Mouse (Mus musculus) cerebellum, adult 11-12 months (tissue): ENCODE data around the gene Krtap5-4.
A peak's percentile ranks its signal among the peaks of the same experiment; 100 is the strongest.
"Not testable (repeated sequence)": the region's sequence is repeated elsewhere in the genome, so short reads cannot be mapped to it uniquely, and the experiment has no call there.

ENCODE experiments used
- DNase-seq: peaks from one replicate; pipeline ENCODE4 v3.0.0; 2022

The Krtap5-4 gene

DNA sequence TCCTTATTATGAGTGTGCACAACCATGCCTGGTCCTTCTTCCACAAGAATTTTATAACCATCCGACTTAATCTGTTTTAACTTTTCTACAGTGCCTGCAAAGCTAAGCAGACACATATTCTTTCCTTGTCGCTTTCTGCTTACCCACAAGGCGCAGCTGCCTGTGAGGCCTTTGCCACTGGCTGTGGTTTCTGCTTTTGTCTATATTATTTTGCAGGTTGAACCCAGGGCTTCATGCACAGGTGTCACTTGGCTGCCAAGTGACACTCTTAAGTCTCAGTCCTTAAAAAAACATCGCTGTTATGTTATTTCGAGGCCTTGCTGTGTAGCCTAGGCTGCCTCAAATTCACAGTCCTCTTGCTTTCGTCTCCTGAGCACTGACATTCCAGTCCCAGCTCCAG, 19.3 kb downstream of the Krtap5-4 start:
- DNase-seq: no peak

DNA sequence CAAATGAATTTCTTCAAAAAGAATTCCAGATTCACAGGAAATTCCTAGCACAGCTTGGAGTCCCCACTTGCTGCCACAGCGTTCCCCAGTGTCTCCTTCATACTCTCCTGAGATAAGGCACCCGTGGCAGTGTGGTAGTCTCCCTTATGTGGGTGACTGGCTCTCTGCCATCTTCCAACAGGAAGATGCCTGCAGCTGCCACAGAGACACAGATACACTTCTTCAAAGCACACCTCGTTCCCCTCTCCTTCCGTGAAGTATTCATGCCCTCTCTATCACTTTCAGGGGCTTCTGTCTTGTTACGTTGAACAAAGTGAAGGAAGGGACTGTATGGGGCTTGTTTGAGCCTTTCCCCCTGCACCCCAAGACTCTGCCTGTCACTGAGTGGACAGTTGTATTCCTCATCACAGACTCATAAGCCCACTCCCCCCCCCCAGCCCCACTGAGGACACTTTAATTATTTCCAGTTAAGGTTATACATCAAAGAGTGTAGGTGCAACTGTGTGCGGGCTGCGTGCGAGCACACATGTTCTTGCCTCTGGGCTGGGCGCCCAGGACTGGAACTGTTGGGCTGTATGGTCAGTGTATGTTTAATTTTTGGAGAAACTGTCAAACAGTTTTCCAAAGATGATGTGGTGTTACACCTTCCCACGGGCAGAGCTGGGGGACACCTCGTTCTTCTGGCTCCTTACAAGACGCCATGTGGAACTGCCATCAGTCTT, 20.2 kb downstream of the Krtap5-4 start:
- DNase-seq: no peak

- no peak for DNase-seq
Observed at GRCm38 (mm10) chr7:142326714-142327445, 23.5 kb downstream of the Krtap5-4 start.

- DNase-seq: no peak
Observed at GRCm38 (mm10) chr7:142328507-142328906, 25.2 kb downstream of the Krtap5-4 start.

GRCm38 (mm10) chr7:142330271-142330724, 26.9 kb downstream of the Krtap5-4 start:
- no peak for DNase-seq

- no peak for DNase-seq
Observed at GRCm38 (mm10) chr7:142331281-142331680, 27.9 kb downstream of the Krtap5-4 start.

GRCm38 (mm10) chr7:142332741-142333140, 29.4 kb downstream of the Krtap5-4 start:
- not testable (repeated sequence) for DNase-seq

DNA sequence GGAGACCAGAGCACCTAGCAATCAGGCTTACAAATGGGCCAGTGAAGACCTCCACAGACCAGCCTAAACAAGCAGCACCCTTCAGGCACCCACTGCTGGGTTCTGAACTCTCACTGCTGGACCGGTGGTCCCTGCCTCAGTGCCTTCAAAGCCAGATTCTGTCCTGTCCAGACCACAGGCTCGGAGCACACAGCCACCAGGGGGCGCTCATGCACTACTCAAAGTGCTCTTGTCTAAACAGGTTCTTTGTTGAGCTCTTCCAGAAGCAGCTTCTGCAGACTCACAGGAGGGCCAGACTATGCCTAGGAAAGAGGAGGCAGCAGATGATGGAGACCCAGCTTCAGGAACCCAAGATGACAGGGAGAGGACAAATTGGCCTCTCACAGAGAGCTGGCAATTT, 30.9 kb downstream of the Krtap5-4 start:
- peak; percentile 85 for DNase-seq

GRCm38 (mm10) chr7:142335151-142335550, 31.8 kb downstream of the Krtap5-4 start:
- DNase-seq: peak; percentile 93

DNA sequence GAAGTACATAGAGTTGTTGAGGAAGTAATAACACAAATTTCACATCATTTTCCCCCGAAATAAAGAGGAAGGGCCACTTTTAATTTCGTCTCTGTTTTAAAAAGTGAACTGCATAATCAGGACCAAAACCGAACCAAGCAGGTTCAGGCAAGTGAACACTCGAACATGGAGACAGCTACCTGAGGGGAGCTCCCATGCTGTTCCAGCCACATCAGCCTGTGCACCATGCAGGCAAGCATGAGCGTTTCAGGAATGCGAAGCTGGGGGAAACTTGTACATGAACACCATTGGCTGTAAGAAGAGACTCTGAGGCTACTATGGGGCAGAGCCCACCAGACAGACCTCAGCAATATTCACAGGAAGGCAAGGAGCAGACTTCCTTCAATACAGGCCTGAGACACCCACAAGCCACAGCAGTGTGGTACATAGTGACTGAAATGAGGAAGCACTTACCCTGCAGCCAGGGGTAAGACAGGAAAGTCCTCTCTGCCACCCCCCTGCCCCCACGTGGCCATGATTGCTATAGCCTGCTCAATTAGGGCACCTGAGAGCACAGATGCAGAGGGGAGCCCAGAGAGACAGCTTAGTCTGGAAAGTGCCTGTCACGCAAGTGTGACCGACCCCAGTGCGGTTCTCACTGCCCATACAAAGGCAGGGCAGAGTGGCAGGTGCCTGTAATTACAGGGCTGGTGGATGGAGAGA, 37.1 kb downstream of the Krtap5-4 start:
- no peak for DNase-seq

DNA sequence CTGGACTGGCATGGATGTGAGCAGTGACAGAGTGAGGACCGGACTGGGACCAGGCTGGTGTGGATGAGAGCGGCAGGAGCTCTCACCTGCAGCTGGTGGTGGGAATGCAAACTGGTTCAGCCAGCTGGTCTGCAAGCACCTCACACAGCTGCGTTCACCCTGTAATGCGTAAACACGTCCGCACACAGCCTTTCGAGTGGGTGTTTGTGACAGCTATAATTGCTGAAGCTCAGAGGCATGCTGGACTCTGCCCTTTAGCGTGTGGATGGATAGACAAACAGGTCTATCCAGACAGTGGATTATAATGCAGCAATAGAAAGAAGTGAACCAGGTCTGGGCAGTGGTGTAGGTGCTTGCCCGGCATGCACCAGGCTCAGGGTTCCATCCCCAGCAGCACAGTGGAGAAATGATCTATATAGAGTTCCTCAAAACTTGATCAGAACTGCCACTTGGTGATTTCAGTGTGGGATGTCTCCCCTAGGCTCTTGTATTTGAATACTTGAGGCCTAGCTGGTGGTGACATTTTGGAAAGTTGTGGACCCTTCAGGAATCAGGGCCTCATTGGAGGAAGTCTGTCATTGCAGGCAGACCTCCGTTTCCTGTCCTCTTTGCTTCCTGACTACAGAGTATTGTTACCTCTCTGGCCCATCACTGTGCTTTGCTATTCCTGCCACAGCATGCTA, 38.4 kb downstream of the Krtap5-4 start:
- DNase-seq: no peak

DNA sequence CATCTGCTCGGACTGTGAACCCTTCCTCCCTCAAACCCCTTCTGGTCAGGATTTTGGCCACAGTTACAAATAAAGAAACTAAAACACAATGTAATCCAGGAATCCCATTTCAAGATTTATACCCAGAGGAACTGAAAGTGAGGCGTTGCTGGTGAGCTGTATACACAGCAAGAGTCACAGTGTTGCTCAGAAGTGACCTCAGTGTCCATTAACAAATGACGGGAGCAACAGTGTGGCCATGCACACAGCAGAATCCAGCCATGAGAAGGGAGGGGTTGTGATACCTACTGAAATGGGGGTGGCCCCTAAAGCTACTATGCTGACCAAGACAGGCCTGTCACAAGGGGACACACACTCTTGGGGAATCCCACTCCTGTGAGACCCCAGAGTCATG, 38.9 kb downstream of the Krtap5-4 start:
- DNase-seq: no peak

GRCm38 (mm10) chr7:142347542-142347941, 44.2 kb downstream of the Krtap5-4 start:
- no peak for DNase-seq

DNA sequence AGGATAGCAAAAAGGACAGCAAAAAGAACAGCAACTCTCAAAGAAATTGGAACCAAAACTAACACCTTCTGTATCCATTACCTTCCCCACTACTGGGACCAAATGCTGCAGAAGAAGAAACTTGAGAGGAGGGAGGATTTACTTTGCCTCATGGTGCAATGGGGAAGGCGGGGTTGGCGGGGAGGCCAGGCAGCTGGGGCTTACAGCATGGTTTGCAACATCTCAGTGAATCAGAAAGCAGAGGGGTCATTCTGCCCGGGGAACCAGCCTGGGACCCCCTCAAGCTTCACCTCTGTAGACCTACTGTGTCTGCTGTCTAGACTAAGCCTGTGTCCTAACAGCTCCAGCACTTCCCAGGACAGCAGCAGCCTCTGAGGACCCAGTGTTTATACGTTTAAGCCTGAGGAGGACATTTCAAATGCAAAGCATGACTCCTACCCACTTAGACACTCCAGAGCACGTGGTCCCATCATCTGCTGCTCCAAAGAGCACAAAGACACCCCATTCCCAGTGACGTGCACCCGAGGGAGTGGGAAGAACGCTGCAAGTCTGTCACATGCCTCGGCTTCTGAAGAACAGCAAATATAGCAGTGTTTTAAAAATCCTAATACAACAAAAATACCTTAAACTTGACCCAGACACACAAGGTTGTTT, 46.1 kb downstream of the Krtap5-4 start:
- DNase-seq: no peak

- no peak for DNase-seq
Observed at GRCm38 (mm10) chr7:142351569-142351968, 48.2 kb downstream of the Krtap5-4 start.

- no peak for DNase-seq
Observed at GRCm38 (mm10) chr7:142353854-142354253, 50.5 kb downstream of the Krtap5-4 start.
